Mouse (Mus musculus) kidney, embryonic 14.5 days (tissue): ENCODE measurements around the gene Emx2. TPM values are rescaled to one million over a fixed set of nuclear protein-coding genes. Genes with fewer than 3 reads are reported as not detected.
A peak's percentile ranks its signal among the peaks of the same experiment; 100 is the strongest.

Experiments used
- ATAC-seq: fragments of 200-750 bp; cut with Nextera tagmentation; 2 replicates; pipeline ENCODE4 v1.8.0; 2017; ENCODE audit warnings: moderate number of reproducible peaks, mild to moderate bottlenecking, moderate TSS enrichment, moderate library complexity; ENCODE audit not compliant: low FRiP score, low TSS enrichment
- H3K27ac ChIP-seq: fragments of 300-500 bp; sonication (generic); 2 replicates; pipeline ENCODE4 v1.5.1; 2014; ENCODE audit warnings: low read depth, mild to moderate bottlenecking, low read length, moderate library complexity, mixed read lengths
- H3K27me3 ChIP-seq: fragments of 300-500 bp; sonication (generic); 2 replicates; pipeline ENCODE4 v1.6.1; 2014; ENCODE audit warnings: mild to moderate bottlenecking, low read length; ENCODE audit not compliant: control insufficient read depth, insufficient read depth
- H3K36me3 ChIP-seq: fragments of 300-500 bp; sonication (generic); 2 replicates; pipeline ENCODE4 v1.6.1; 2014; ENCODE audit warnings: low read length, mixed read lengths; ENCODE audit not compliant: control insufficient read depth, insufficient read depth
- H3K4me1 ChIP-seq: fragments of 300-500 bp; sonication (generic); 2 replicates; pipeline ENCODE4 v1.6.1; 2014; ENCODE audit warnings: low read length, mixed read lengths; ENCODE audit not compliant: control insufficient read depth, insufficient read depth
- H3K4me2 ChIP-seq: fragments of 300-500 bp; sonication (generic); replicated peaks from 2 replicates; pipeline ENCODE4 v1.6.1; 2014; ENCODE audit warnings: low read depth, mild to moderate bottlenecking, low read length
- H3K4me3 ChIP-seq: fragments of 300-500 bp; sonication (generic); 2 replicates; pipeline ENCODE4 v1.5.1; 2014; ENCODE audit warnings: mild to moderate bottlenecking, low read length
- H3K9ac ChIP-seq: fragments of 300-500 bp; sonication (generic); 2 replicates; pipeline ENCODE4 v1.6.1; 2014; ENCODE audit warnings: low read depth, mild to moderate bottlenecking, low read length, moderate library complexity
- H3K9me3 ChIP-seq: fragments of 300-500 bp; sonication (generic); 2 replicates; pipeline ENCODE4 v1.6.1; 2016; ENCODE audit warnings: low read length; ENCODE audit not compliant: control insufficient read depth
- WGBS: fragments of 180-500 bp; shearing (Covaris S2); extraction: QIAGEN DNeasy Blood & Tissue Kit; methylation state at CpG from one replicate; pipeline ENCODE4 v1.1.7; 2014; 5-methylcytosine and 5-hydroxymethylcytosine counted together
- polyA plus RNA-seq: library from polyadenylated mRNA; unstranded; fragments of >200 nt; fragmentation: Nextera tagmentation; extraction: Ambion mirVana; gene quantifications from 2 replicates; pipeline ENCODE4 v1.2.1, GENCODE M21; 2014

Gene Emx2
- polyA plus RNA-seq, 1 experiment from 2014 or later, result 40.5 TPM

DNA sequence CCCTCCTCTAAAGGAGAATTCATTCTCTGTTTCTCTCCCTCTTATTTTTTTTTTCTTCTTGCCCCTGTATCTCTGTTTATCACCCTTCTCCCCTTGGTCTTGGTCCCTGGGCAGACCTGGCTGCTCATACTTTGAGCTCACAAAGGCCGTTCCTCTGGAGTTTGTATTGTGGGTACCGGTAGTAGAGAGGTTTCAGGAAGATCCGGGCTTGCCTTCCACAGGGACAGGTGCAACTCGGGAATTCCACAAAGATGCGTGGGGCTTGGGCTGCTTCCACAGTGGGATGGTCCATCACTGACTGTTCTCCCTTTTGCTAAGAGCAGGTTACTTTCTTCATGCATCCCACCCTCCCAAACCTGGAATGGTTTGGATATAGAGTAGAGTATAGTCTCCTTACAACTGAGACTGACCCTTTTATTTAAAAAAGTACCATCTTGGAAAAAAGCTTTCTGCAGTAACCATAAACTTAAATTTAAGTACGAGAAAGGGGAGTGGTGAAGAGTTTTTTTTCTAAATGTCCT is 8.3 kb downstream of the Emx2 start:
- peak overlapping the region; percentile 3; the same call in 1 of the 2 replicates for H3K9ac ChIP-seq
- no peaks in the 10 kb centered on the region for H3K9me3 ChIP-seq
- WGBS, result 2% methylated on average over 6 of the region's 6 CpGs
- H3K4me1 ChIP-seq, result peaks cover 17% of the 10 kb centered on the region
- no peaks in the 10 kb centered on the region for H3K36me3 ChIP-seq
- H3K27me3 ChIP-seq, result peaks cover 92% of the 10 kb centered on the region
- H3K4me3 ChIP-seq, result peak overlapping the region; percentile 8; the same call in 1 of the 2 replicates
- peak overlapping the region; percentile 47 for H3K4me2 ChIP-seq
- H3K27ac ChIP-seq, result peak overlapping the region; percentile 11; the same call in 1 of the 2 replicates
- ATAC-seq, result no peak

DNA sequence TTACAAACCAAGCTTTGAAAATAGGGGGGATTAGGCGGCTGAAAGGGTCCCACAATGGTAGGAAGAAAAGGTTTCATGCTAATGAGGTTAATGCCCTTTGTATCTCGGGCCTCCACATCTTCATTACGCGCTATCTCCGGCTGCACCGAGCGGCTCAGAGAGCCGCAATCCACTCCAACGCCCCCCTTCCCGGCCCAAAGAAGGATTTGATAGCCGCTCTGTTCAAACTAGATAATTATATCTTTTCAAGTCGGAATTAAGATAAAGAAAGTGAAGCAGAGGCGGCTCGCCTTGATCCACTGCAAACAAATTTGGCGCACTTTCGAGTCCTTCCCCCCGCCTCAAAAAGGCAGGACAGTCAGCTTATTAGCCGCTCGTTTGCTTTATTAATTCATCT is 8.8 kb downstream of the Emx2 start:
- Histone ChIP-seq H3K9ac (peak overlapping the region; percentile 40; the same call in 1 of the 2 replicates), H3K27ac (peak overlapping the region; percentile 80; the same call in 1 of the 2 replicates), H3K9me3 (no peaks in the 10 kb centered on the region), H3K36me3 (no peaks in the 10 kb centered on the region), H3K27me3 (peaks cover 94% of the 10 kb centered on the region), H3K4me2 (peak overlapping the region; percentile 35), H3K4me1 (peaks cover 17% of the 10 kb centered on the region), H3K4me3 (peak overlapping the region; percentile 27; the same call in 1 of the 2 replicates)
- 1% methylated on average over 19 of the region's 19 CpGs for WGBS
- ATAC-seq, result no peak

DNA sequence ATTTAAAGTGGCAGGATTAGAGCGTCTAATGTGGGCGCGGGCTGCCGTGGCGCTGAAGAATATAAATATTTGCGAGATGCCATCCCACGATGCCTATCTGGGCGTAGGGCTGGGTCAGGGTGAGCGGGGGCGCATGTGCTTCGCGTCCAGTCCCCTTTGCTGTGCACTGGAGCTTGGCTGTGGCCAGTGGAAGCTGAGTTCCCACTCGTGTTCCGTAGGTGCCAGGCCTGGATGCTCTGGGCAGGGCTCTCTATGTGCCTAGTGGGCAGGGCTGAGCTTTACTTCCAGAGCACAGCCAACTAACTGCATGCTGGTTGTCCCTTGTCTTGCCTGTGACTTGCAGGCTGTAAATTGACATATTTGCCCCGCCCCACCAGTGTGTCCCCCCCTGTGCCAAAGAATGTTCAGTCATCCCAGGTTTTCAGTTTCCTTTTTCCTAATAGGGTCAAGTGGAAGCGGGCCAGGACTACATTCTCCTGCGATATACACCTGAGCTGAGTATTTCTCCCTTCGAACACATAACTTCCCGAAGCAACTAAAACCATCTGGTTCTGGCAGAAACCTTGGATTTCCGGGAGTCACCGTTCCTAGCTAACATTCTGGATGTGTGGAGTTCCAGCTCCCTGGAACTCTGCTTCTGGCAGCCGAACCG is 9.4 kb downstream of the Emx2 start:
- WGBS, result 2% methylated on average over 23 of the region's 23 CpGs
- Histone ChIP-seq H3K27ac (peak overlapping the region; percentile 80), H3K27me3 (peaks cover 95% of the 10 kb centered on the region), H3K4me2 (peak overlapping the region; percentile 35), H3K4me3 (peak overlapping the region; percentile 27), H3K4me1 (peaks cover 17% of the 10 kb centered on the region), H3K9ac (peak overlapping the region; percentile 46), H3K36me3 (no peaks in the 10 kb centered on the region), H3K9me3 (no peaks in the 10 kb centered on the region)
- ATAC-seq, result peak; percentile 44

DNA sequence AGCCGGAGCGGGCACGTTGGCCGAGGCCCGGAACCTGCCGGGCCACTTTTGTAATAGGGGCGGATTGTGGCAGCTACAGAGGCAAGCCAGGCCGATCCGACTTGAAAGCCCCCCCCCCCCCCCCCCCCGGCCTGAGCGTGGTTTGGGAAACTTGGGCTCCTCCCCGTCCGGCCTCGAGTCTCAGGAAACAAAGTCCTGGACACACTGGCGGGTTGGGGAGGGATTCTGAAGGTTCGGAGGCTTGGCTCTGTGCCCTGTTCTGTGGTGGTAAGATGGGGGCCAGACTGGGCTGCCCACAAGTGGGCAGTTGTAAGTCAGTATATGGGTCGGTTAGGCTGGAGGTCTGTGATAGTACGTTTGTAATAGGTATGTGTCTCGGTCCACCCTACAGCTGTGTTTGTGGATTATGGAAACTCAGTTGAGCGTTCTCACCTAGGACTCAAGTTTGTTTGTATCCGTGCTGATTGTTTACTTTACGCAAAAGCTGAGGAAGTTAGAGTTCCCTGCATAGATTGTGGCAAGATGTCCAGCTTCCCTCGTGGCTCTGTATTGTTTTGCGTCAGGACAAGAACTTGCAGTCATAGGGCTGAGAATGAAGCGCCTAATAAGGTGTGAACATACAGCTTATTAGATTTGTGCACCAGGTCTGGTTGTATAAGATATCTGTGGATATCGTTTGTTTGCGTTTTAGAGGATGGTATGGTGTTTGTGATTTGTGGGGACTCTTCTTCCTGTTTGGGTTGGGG is 10.1 kb downstream of the Emx2 start:
- Histone ChIP-seq H3K36me3 (no peaks in the 10 kb centered on the region), H3K4me2 (peak overlapping the region; percentile 35), H3K27me3 (peaks cover 95% of the 10 kb centered on the region), H3K27ac (peak overlapping the region; percentile 80), H3K9me3 (no peaks in the 10 kb centered on the region), H3K9ac (peak overlapping the region; percentile 46; the same call in 1 of the 2 replicates), H3K4me3 (peak overlapping the region; percentile 27), H3K4me1 (peaks cover 17% of the 10 kb centered on the region)
- 2% methylated on average over 27 of the region's 27 CpGs for WGBS
- ATAC-seq, result no peak

DNA sequence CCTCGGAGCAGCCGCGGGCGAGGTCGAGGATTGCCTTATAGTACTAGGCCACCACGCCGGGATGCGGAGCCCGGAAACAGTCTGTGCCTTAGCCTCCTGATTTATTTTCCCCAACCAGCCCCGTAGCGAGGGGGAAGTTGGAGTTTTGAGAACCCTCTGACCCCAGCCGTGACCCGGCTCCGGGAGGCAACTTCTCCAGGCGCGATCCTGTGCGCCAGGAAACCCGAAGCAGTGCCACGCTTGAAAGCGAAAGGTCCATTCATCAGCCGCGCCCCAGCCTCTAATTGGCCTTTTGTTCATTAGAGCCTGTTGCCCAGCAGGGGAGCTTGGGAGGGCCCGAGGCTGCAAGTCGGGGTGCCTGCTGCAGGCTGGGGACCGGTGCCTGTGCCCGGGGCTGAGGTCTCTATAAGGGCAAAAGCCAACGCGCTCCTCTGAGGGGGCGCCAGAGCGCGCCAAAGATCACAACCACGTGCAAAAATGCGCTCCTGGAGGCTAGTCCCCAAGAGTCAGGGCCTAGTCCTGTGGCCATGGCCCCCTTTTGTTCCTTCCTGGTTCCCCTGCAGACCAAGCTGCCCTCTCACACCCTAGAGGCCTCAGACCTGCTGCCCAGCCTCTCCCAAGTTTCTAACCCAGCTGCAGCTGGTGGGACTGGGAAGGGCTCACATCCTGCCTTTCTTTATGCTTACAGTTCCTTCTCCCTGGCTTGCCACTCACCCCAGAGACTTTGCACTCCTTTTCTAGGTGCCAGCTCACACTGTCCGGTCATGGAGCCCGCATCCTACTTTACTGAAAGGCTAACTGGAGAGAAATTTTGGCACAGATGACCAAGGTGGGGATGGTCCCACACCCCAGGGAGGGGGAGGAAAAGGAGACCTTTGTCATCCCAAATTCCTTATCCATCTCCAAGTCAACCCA is 11.1 kb downstream of the Emx2 start:
- peaks cover 85% of the 10 kb centered on the region for H3K27me3 ChIP-seq
- under 1% methylated on average over 30 of the region's 35 CpGs for WGBS
- H3K36me3 ChIP-seq, result no peaks in the 10 kb centered on the region
- no peaks in the 10 kb centered on the region for H3K9me3 ChIP-seq
- peak; percentile 62 for ATAC-seq
- H3K4me2 ChIP-seq, result peak overlapping the region; percentile 35
- H3K4me1 ChIP-seq, result peaks cover 17% of the 10 kb centered on the region
- peak overlapping the region; percentile 38 for H3K9ac ChIP-seq
- peak overlapping the region; percentile 27 for H3K4me3 ChIP-seq
- H3K27ac ChIP-seq, result peak overlapping the region; percentile 80

DNA sequence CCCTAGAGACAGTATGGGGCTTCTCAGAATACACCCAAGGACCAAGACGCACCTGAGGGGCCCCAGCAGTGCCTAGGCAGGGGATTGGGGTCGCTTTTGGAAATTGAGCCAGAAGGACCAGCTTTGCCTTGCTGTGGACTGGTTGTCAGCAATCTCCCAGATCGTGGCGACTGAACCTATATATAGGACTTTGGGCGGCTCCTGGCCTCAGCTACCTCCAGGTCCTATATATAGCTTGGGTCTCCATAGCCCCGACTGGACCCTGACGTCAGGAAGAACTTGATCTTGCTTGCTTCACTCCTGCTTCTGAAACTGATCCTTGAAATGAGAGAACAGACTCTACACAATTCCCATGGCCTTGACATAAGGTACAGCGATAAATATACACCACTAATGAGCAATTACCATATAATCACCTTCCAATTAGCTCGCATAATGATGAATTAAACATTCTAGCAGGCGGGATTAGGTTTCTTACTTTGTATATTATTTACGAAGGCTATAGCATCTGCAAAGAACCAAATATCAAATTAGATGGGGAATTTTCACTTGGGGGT is 12.0 kb downstream of the Emx2 start:
- H3K36me3 ChIP-seq, result no peaks in the 10 kb centered on the region
- H3K4me1 ChIP-seq, result peaks cover 17% of the 10 kb centered on the region
- peak overlapping the region; percentile 35; the same call in 1 of the 2 replicates for H3K4me2 ChIP-seq
- H3K27ac ChIP-seq, result no peak overlapping the region
- no peaks in the 10 kb centered on the region for H3K9me3 ChIP-seq
- H3K9ac ChIP-seq, result 0 out of 2 replicates have a peak overlapping the region, but pooled peaks have one; percentile 12
- WGBS, result 8% methylated on average over 11 of the region's 11 CpGs
- H3K27me3 ChIP-seq, result peaks cover 80% of the 10 kb centered on the region
- peak overlapping the region; percentile 27 for H3K4me3 ChIP-seq
- ATAC-seq, result no peak

DNA sequence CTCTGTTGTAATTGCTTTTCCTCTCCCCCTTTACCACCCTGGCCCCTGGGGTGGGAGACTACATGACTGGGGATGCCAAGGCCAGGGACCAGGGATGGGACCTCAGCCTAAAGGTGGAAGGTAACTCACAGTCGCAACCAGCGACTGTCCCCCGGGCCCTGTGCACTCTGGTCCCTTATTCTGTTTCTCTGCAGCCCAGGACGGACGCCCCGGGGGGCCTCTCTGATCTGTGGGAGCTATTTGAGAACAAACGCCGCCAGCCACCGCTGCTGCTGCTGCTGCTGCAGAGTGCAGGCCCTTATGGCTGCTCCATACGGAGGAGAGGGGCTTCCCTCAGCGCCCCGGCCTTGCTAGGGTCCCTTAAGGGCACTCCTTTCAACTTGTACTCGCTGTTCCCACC is 12.7 kb downstream of the Emx2 start:
- 3% methylated on average over 13 of the region's 13 CpGs for WGBS
- H3K4me3 ChIP-seq, result peak overlapping the region; percentile 15

DNA sequence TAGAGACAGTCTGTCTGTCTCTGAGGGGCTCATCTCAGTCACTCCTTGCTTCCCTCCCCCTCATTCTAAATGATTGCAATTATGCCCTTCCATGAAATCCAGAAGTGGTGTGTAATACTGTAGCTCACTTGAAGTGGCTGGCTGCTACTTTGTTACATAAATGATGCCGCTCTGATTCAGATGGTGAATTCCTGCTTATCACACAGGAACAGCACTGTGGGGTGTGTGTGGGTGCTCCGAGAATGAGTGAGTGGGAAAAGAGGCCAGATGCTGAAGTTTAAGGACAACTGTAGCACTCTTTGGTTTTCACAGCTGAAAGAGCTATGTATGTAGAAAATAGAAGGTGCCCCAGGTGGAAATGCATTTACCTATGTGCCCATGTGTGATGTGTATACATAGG is 14.7 kb downstream of the Emx2 start:
- peaks cover 57% of the 10 kb centered on the region for H3K27me3 ChIP-seq
- WGBS, result 81% methylated on average over 2 of the region's 2 CpGs
- no peak overlapping the region for H3K4me2 ChIP-seq
- H3K4me3 ChIP-seq, result no peak overlapping the region
- H3K27ac ChIP-seq, result no peak overlapping the region
- no peak for ATAC-seq
- H3K9ac ChIP-seq, result no peak overlapping the region
- no peaks in the 10 kb centered on the region for H3K36me3 ChIP-seq
- peaks cover 17% of the 10 kb centered on the region for H3K4me1 ChIP-seq
- H3K9me3 ChIP-seq, result no peaks in the 10 kb centered on the region

More for the DNA sequence above, 12.7 kb downstream of the Emx2 start:
- Histone ChIP-seq H3K4me2 (peak overlapping the region; percentile 39), H3K9ac (peak overlapping the region; percentile 15; the same call in 1 of the 2 replicates), H3K27ac (no peak overlapping the region), H3K27me3 (peaks cover 76% of the 10 kb centered on the region), H3K4me1 (peaks cover 17% of the 10 kb centered on the region), H3K36me3 (no peaks in the 10 kb centered on the region), H3K9me3 (no peaks in the 10 kb centered on the region)
- no peak for ATAC-seq
